Mouse (Mus musculus) lung, embryonic 14.5 days (tissue): ENCODE data around the gene Jtb. TPM values are rescaled to one million over a fixed set of nuclear protein-coding genes. Genes with fewer than 3 reads are reported as not detected.
"Not testable (repeated sequence)": the region's sequence is repeated elsewhere in the genome, so short reads cannot be mapped to it uniquely, and the experiment has no call there.

Experiments
- ATAC-seq: fragments of 200-750 bp; cut with Nextera tagmentation; 2 replicates; pipeline ENCODE4 v1.8.0; 2017; ENCODE audit warnings: mild to moderate bottlenecking, moderate TSS enrichment, moderate library complexity; ENCODE audit not compliant: insufficient read depth
- DNase-seq: peaks from one replicate; pipeline ENCODE4 v3.0.0-alpha.2; 2015
- H3K27ac ChIP-seq: fragments of 300-500 bp; sonication (generic); 2 replicates; pipeline ENCODE4 v1.5.1; 2014; ENCODE audit warnings: low read depth, mild to moderate bottlenecking, moderate library complexity
- H3K27me3 ChIP-seq: fragments of 300-500 bp; sonication (generic); 2 replicates; pipeline ENCODE4 v1.6.1; 2014; ENCODE audit warnings: low read length, control low read depth; ENCODE audit not compliant: insufficient read depth
- H3K36me3 ChIP-seq: fragments of 300-500 bp; sonication (generic); 2 replicates; pipeline ENCODE4 v1.6.1; 2014; ENCODE audit warnings: control low read depth; ENCODE audit not compliant: insufficient read depth
- H3K4me1 ChIP-seq: fragments of 300-500 bp; sonication (generic); 2 replicates; pipeline ENCODE4 v1.6.1; 2014; ENCODE audit warnings: antibody characterized with exemption, control low read depth; ENCODE audit not compliant: insufficient read depth
- H3K4me2 ChIP-seq: fragments of 300-500 bp; sonication (generic); 2 replicates; pipeline ENCODE4 v1.6.1; 2014; ENCODE audit warnings: mild to moderate bottlenecking
- H3K4me3 ChIP-seq: fragments of 300-500 bp; sonication (generic); 2 replicates; pipeline ENCODE4 v1.5.1; 2014; ENCODE audit warnings: low read depth, low read length
- H3K9ac ChIP-seq: fragments of 300-500 bp; sonication (generic); 2 replicates; pipeline ENCODE4 v1.6.1; 2014
- H3K9me3 ChIP-seq: fragments of 300-500 bp; sonication (generic); 2 replicates; pipeline ENCODE4 v1.6.1; 2016; ENCODE audit warnings: low read depth, low read length, control low read depth
- CTCF ChIP-seq: IDR thresholded peaks from 2 replicates; pipeline ENCODE4 v1.5.1; 2016; ENCODE audit warnings: antibody characterized with exemption, low read depth
- WGBS: fragments of 180-500 bp; shearing (Covaris S2); extraction: QIAGEN DNeasy Blood & Tissue Kit; methylation state at CpG from one replicate; pipeline ENCODE4 v1.1.7; 2014; 5-methylcytosine and 5-hydroxymethylcytosine counted together
- polyA plus RNA-seq: library from polyadenylated mRNA; unstranded; fragments of >200 nt; fragmentation: Nextera tagmentation; extraction: Ambion mirVana; gene quantifications from 2 replicates; pipeline ENCODE4 v1.2.1, GENCODE M21; 2014

The Jtb gene
- polyA plus RNA-seq, 1 experiment from 2014 or later: 99.7 TPM

DNA sequence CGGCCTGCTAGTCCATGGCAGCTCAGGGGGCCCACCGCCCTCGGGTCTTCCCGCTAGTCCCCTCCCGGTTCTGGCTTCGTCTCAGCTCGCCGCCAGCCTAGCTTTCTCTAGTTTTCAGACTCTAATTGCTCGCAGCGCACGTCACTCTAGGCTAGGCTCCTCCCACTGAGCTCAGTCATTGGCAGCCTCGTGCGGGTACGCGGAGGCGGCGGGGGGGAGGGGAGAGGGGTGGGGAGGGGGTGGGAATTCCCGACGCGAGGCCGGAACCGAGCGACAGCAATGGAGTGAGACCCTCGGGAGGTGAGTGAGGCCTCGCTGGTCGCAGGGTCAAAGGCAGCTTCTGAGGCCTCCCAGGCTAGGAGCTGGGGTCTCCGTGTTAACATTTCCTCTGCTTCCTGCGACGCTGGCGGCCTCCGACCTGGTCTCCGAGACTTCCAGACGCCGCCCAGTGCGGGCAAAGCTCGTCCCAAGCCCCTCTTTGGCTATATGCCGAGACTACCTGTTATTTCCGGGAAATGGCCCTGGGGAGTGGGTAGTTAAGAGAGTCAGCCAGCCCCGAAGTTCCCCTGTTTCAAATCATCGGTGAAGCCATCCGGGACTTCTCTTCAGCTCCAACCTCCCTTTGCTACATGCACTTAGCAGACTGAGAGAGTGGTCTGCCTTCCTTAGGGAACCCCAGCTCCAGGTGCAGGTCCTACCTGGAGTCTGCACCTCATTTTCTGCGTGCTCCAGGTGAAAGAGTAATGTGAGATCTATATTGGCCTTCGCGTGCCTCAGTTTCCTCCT is 16.8 kb downstream of the Jtb start, which contains the start of gene Slc39a1:
Slc39a1 (plus strand) TSS at position 213 of the 786 bp plus-strand sequence.
- Histone ChIP-seq H3K27me3 (no peaks in the 10 kb centered on the region), H3K4me3 (peak within 1 kb of the TSS; percentile 69), H3K4me1 (peaks cover 9% of the 10 kb centered on the region), H3K9ac (peak within 1 kb of the TSS; percentile 79), H3K36me3 (peaks cover 18% of the 10 kb centered on the region), H3K9me3 (no peaks in the 10 kb centered on the region), H3K4me2 (peak within 1 kb of the TSS; percentile 73), H3K27ac (peak within 1 kb of the TSS; percentile 95)
- ATAC-seq (peak; percentile 92), DNase-seq (peak; percentile 100)
- WGBS: under 1% methylated on average over 44 of the region's 44 CpGs
- TF ChIP-seq CTCF: no peak

DNA sequence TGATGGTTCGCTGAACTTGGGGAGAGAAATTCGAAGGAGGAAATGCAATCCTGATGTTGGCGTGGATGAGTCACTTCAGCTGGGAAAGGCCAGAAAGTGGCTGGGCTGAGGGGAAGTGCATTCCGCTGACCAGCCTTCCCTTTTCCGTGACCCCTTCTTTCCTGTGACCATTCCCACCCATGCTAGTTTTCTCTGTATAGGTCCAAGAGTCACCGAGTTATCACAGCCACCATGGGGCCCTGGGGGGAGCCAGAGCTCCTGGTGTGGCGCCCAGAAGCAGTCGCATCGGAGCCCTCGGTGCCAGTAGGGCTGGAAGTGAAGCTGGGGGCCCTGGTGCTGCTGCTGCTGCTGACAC is 17.3 kb downstream of the Jtb start:
- no peak for TF ChIP-seq CTCF
- peak overlapping the region; percentile 79 for H3K9ac ChIP-seq
- DNase-seq (peak; percentile 64), ATAC-seq (no peak)
- WGBS: 2% methylated on average over 10 of the region's 10 CpGs
- H3K4me1 ChIP-seq: peaks cover 7% of the 10 kb centered on the region
- H3K27ac ChIP-seq: peak overlapping the region; percentile 95
- H3K36me3 ChIP-seq: peaks cover 18% of the 10 kb centered on the region
- H3K4me2 ChIP-seq: peak overlapping the region; percentile 73
- H3K27me3 ChIP-seq: no peaks in the 10 kb centered on the region
- peak overlapping the region; percentile 69 for H3K4me3 ChIP-seq
- no peaks in the 10 kb centered on the region for H3K9me3 ChIP-seq

DNA sequence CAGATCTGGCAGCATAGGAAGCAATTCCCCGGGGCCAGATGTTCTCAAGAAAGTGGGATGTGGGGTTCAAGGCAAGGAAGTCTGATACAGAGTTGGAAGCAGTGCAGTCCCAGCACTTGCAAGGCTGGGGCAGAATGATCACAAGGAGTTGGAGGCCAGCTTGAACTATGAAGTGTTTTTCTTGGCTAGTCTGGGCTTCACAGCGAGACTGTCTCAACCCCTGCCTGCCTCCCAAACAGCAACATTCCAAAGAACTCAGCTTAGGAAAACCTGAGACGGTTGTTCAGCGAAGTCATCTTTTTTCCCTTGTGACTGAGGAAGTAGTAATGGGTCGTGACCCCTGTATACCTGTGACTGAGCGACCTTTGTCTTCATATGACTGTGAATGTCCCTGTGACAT is 19.4 kb downstream of the Jtb start:
- Histone ChIP-seq H3K9ac (no peak overlapping the region), H3K9me3 (no peaks in the 10 kb centered on the region), H3K27me3 (no peaks in the 10 kb centered on the region), H3K36me3 (peaks cover 18% of the 10 kb centered on the region), H3K4me2 (no peak overlapping the region), H3K4me1 (peaks cover 8% of the 10 kb centered on the region), H3K4me3 (no peak overlapping the region), H3K27ac (no peak overlapping the region)
- no peak for ATAC-seq
- 76% methylated on average over 6 of the region's 6 CpGs for WGBS
- TF ChIP-seq CTCF: no peak
- no peak for DNase-seq

DNA sequence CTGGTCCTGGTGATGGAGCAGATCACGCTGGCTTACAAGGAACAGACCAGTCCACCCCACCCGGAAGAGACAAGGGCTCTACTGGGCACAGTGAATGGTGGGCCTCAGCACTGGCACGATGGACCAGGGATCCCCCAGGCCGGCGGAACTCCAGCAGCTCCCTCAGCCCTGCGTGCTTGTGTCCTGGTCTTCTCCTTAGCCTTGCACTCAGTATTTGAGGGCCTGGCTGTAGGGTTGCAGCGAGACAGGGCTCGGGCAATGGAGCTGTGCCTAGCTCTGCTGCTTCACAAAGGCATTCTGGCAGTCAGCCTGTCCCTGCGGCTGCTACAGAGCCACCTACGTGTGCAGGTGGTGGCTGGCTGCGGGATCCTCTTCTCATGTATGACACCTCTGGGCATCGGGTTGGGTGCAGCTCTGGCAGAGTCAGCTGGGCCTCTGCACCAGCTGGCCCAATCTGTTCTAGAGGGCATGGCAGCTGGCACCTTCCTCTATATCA is 20.4 kb downstream of the Jtb start:
- H3K4me2 ChIP-seq, ATAC-seq, H3K9ac ChIP-seq, H3K4me1 ChIP-seq, H3K27me3 ChIP-seq, DNase-seq, H3K9me3 ChIP-seq, H3K4me3 ChIP-seq, H3K27ac ChIP-seq: not testable (repeated sequence)
- H3K36me3 ChIP-seq: peaks cover 18% of the 10 kb centered on the region
- 97% methylated on average over 6 of the region's 12 CpGs for WGBS

DNA sequence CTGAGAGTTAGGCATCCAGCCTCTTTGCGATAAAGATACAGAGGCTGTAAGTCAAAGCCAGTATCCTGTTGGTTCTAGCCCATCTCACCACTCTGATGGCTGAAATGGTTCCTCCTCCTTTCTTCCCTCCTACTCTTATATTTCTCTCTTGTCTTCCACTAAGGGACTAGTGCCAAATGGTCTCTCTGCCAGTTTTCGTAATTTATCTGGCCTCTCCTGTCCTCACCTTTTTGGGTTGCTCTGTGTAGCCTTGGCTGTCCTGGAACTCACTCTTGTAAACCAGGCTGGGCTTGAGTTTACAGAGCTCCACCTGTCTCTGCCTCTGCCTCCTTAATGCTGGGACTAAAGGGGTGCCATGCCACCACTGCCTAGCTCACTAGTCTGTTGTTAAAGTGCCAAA is 21.3 kb downstream of the Jtb start:
- H3K4me2 ChIP-seq, H3K9ac ChIP-seq, H3K9me3 ChIP-seq, H3K4me1 ChIP-seq, ATAC-seq, H3K4me3 ChIP-seq, DNase-seq, H3K27ac ChIP-seq, H3K27me3 ChIP-seq: not testable (repeated sequence)
- H3K36me3 ChIP-seq: peaks cover 26% of the 10 kb centered on the region
- WGBS: 93% methylated on average over 2 of the region's 2 CpGs

DNA sequence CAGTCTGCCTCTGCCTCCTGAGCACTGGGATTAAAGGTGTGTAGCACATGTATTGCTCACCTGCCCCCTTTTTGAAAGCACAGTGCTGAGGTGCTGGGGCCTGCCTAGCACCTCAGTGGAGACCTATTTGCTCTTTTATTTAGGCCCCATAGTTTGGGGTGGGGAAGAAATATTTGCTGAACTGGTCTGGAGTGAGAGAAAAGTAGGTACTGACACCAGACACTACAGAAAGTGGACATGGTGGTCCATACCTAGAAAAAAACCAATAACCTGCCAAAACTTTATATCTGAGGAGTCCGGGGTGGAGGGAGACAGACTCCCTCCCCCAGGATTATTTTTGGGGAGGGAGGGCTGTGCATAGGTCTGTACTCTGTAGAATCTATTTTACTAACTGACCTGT is 21.8 kb downstream of the Jtb start:
- H3K9ac ChIP-seq, H3K27ac ChIP-seq, H3K4me2 ChIP-seq, H3K9me3 ChIP-seq, H3K4me1 ChIP-seq, H3K27me3 ChIP-seq, H3K4me3 ChIP-seq, DNase-seq: not testable (repeated sequence)
- ATAC-seq: peak; percentile 0; the same call in 1 of the 2 replicates
- peaks cover 30% of the 10 kb centered on the region for H3K36me3 ChIP-seq
- WGBS: 88% methylated on average over 1 of the region's 1 CpGs

DNA sequence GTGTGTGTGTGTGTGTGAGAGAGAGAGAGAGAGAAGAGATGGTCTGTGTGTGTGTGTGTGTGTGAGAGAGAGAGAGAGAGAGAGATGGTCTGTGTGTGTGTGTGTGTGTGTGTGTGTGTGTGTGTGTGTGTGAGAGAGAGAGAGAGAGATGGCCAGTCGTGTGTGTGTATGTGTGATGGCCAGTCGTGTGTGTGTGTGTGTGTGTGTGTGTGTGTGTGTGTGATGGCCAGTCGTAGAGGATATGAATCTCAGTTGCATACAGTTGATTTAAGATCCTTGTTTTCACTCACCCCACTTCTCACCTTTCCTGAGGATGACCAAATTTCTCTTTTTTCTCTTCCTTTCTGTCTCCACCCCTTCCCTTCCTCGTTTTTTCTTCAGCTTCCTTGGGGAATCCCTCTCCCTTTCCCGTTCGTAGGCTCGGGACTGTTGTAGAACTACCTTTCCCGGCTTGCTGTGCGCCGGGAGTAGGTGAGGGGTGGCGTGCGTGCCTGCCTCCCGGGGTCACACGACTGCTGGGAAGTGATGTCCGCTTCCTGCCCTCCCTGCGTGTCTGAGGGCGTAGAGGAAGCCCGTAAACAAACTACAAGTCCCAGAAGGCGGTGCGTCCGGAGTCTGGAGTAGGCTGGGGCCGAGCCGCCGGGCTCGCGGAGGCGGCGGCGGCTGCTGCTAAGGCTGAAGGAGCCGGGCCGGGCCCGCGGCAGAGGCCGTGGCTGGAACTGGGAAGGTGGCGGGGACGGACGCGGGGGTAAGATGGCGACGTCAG is 22.4 kb downstream of the Jtb start, which contains the start of gene Crtc2:
Crtc2 (plus strand) TSS at position 511 of the 766 bp plus-strand sequence.
- no peaks in the 10 kb centered on the region for H3K27me3 ChIP-seq
- ATAC-seq (peak; percentile 98), DNase-seq (peak; percentile 98)
- under 1% methylated on average over 40 of the region's 40 CpGs for WGBS
- peak within 1 kb of the TSS; percentile 88 for H3K4me2 ChIP-seq
- H3K4me1 ChIP-seq: peaks cover 4% of the 10 kb centered on the region
- H3K9ac ChIP-seq: peak within 1 kb of the TSS; percentile 85
- peak within 1 kb of the TSS; percentile 85 for H3K27ac ChIP-seq
- H3K9me3 ChIP-seq: no peaks in the 10 kb centered on the region
- peaks cover 36% of the 10 kb centered on the region for H3K36me3 ChIP-seq
- TF ChIP-seq CTCF: no peak
- H3K4me3 ChIP-seq: peak within 1 kb of the TSS; percentile 86
